In the genomic region with DNA sequence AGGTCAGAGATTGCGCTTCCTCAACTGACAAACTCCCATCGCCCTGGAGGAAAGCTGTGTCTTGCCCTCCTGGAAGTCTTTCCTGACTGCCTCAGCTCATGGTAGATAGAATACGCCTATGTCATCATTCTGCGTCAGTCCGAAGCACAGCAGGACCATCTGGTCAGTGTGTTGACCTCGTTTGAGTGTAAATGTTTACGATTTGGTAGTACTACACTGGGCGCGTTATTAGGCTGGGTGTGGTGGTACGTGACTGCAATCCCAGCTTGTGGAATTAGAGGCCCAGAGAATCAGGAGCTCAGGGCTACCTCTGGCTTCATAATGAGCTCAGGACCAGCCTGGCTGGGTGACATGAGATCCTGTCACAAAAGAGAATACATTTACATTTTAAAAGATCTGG, we compare ENCODE assay signal across 12 mouse cellular contexts.
A peak's percentile ranks its signal among the peaks of the same experiment; 100 is the strongest.
DNase-seq lines count a peak whose midpoint lies in the region; ATAC-seq and TF ChIP-seq lines count a peak whose summit lies in the region.
"Had no signal": no experiment of that assay in that cellular context is flagged by ENCODE, and none has a peak within 500 bp of the region (broad histone marks: within the 10 kb centered on the region; RNA-seq: fewer than 3 reads in every experiment).

No protein-coding gene starts in this region.

- no peaks in the 10 kb centered on the region for H3K27me3 ChIP-seq in forebrain, embryonic 13.5 days
- H3K27me3 ChIP-seq in forebrain, postnatal 0 days (ENCODE audit: insufficient read depth, low read length): no peaks in the 10 kb centered on the region
- no peaks in the 10 kb centered on the region for H3K27me3 ChIP-seq in stomach, embryonic 14.5 days (ENCODE audit: control insufficient read depth, insufficient read depth, low read length)
- H3K27me3 ChIP-seq in stomach, postnatal 0 days (ENCODE audit: control insufficient read depth, insufficient read depth, low read length): no peaks in the 10 kb centered on the region
- peaks cover 6% of the 10 kb centered on the region for H3K27me3 ChIP-seq in limb, embryonic 12.5 days
- H3K27me3 ChIP-seq: kidney, embryonic 15.5 days; megakaryocyte, embryonic 14.5 days had no signal

- no peak overlapping the region for H3K27ac ChIP-seq in forebrain, embryonic 13.5 days
- no peak overlapping the region for H3K27ac ChIP-seq in forebrain, postnatal 0 days (ENCODE audit: low read depth, low read length)
- no peak overlapping the region for H3K27ac ChIP-seq in stomach, embryonic 14.5 days (ENCODE audit: low read length)
- no peak overlapping the region for H3K27ac ChIP-seq in stomach, postnatal 0 days (replicated peaks)
- H3K27ac ChIP-seq in limb, embryonic 12.5 days: no peak overlapping the region
- H3K27ac ChIP-seq: kidney, embryonic 15.5 days; limb, embryonic 15.5 days had no signal

- ATAC-seq in forebrain, embryonic 13.5 days: 0 out of 2 replicates have a peak, but pooled peaks have one; percentile 36
- ATAC-seq in forebrain, postnatal 0 days: no peak
- no peak for ATAC-seq in stomach, embryonic 14.5 days (ENCODE audit: insufficient number of reproducible peaks, insufficient read depth, low FRiP score, low read depth)
- ATAC-seq in stomach, postnatal 0 days (ENCODE audit: low FRiP score, low TSS enrichment): no peak
- no peak for ATAC-seq in limb, embryonic 12.5 days (ENCODE audit: insufficient number of reproducible peaks, insufficient read depth, low FRiP score, low TSS enrichment, low read depth)

- H3K9me3 ChIP-seq in forebrain, embryonic 13.5 days (replicated peaks): no peaks in the 10 kb centered on the region
- H3K9me3 ChIP-seq in forebrain, postnatal 0 days (ENCODE audit: low read length): no peaks in the 10 kb centered on the region
- H3K9me3 ChIP-seq in stomach, embryonic 14.5 days (ENCODE audit: control insufficient read depth, low read depth, low read length): no peaks in the 10 kb centered on the region
- no peaks in the 10 kb centered on the region for H3K9me3 ChIP-seq in stomach, postnatal 0 days (ENCODE audit: control insufficient read depth, low read length)
- H3K9me3 ChIP-seq in limb, embryonic 12.5 days: no peaks in the 10 kb centered on the region
- H3K9me3 ChIP-seq: kidney, embryonic 15.5 days; limb, embryonic 15.5 days had no signal

- WGBS in forebrain, embryonic 13.5 days: 45% methylated on average over 10 of the region's 10 CpGs
- 43% methylated on average over 10 of the region's 10 CpGs for WGBS in forebrain, postnatal 0 days
- WGBS in stomach, embryonic 14.5 days: 24% methylated on average over 10 of the region's 10 CpGs
- WGBS in stomach, postnatal 0 days: 18% methylated on average over 10 of the region's 10 CpGs
- WGBS in limb, embryonic 12.5 days: 14% methylated on average over 10 of the region's 10 CpGs

- no peak for TF ChIP-seq EP300 in stomach, postnatal 0 days (optimal IDR thresholded peaks at IDR 0.05)

- peak overlapping the region; percentile 27; the same call in 1 of the 2 replicates for H3K4me2 ChIP-seq in forebrain, embryonic 13.5 days
- no peak overlapping the region for H3K4me2 ChIP-seq in forebrain, postnatal 0 days (ENCODE audit: low read depth)
- peak overlapping the region; percentile 14; the same call in 1 of the 2 replicates for H3K4me2 ChIP-seq in stomach, embryonic 14.5 days (replicated peaks; ENCODE audit: low read depth, low read length)
- no peak overlapping the region for H3K4me2 ChIP-seq in stomach, postnatal 0 days (replicated peaks; ENCODE audit: low read depth)
- peak overlapping the region; percentile 4; the same call in 1 of the 2 replicates for H3K4me2 ChIP-seq in limb, embryonic 12.5 days
- H3K4me2 ChIP-seq: kidney, embryonic 15.5 days; limb, embryonic 15.5 days had no signal

- H3K36me3 ChIP-seq in forebrain, embryonic 13.5 days (ENCODE audit: poor library complexity, severe bottlenecking): no peaks in the 10 kb centered on the region
- H3K36me3 ChIP-seq in forebrain, postnatal 0 days (ENCODE audit: insufficient read depth): no peaks in the 10 kb centered on the region
- no peaks in the 10 kb centered on the region for H3K36me3 ChIP-seq in stomach, embryonic 14.5 days (ENCODE audit: control insufficient read depth, insufficient read depth, low read length)
- H3K36me3 ChIP-seq in stomach, postnatal 0 days (ENCODE audit: control insufficient read depth, insufficient read depth, low read length): no peaks in the 10 kb centered on the region
- H3K36me3 ChIP-seq in limb, embryonic 12.5 days: no peaks in the 10 kb centered on the region
- H3K36me3 ChIP-seq: kidney, embryonic 15.5 days; limb, embryonic 15.5 days had no signal

- H3K4me1 ChIP-seq in forebrain, embryonic 13.5 days: peaks cover 25% of the 10 kb centered on the region
- H3K4me1 ChIP-seq in forebrain, postnatal 0 days (ENCODE audit: insufficient read depth): 0 out of 2 replicates have a peak, but pooled peaks cover 7% of the 10 kb centered on the region
- peaks cover 9% of the 10 kb centered on the region; the same call in 1 of the 2 replicates for H3K4me1 ChIP-seq in stomach, embryonic 14.5 days (ENCODE audit: control insufficient read depth, insufficient read depth, low read length)
- H3K4me1 ChIP-seq in stomach, postnatal 0 days (replicated peaks; ENCODE audit: control insufficient read depth, insufficient read depth): no peaks in the 10 kb centered on the region
- peaks cover 23% of the 10 kb centered on the region for H3K4me1 ChIP-seq in limb, embryonic 12.5 days (replicated peaks)
- H3K4me1 ChIP-seq: limb, embryonic 15.5 days; megakaryocyte, embryonic 14.5 days had no signal

- H3K4me3 ChIP-seq in forebrain, embryonic 13.5 days: no peak overlapping the region
- no peak overlapping the region for H3K4me3 ChIP-seq in forebrain, postnatal 0 days (ENCODE audit: low read depth, low read length)
- H3K4me3 ChIP-seq in stomach, embryonic 14.5 days (ENCODE audit: low read depth, low read length): no peak overlapping the region
- H3K4me3 ChIP-seq in stomach, postnatal 0 days (ENCODE audit: low read depth, low read length): no peak overlapping the region
- no peak overlapping the region for H3K4me3 ChIP-seq in limb, embryonic 12.5 days (replicated peaks)
- H3K4me3 ChIP-seq: kidney, embryonic 15.5 days; limb, embryonic 15.5 days; megakaryocyte, embryonic 14.5 days had no signal

- H3K9ac ChIP-seq in forebrain, embryonic 13.5 days: no peak overlapping the region
- H3K9ac ChIP-seq in forebrain, postnatal 0 days: no peak overlapping the region
- no peak overlapping the region for H3K9ac ChIP-seq in stomach, embryonic 14.5 days (replicated peaks; ENCODE audit: low read depth, low read length)
- no peak overlapping the region for H3K9ac ChIP-seq in stomach, postnatal 0 days (ENCODE audit: low read length)
- H3K9ac ChIP-seq in limb, embryonic 12.5 days (replicated peaks): no peak overlapping the region
- H3K9ac ChIP-seq: kidney, embryonic 15.5 days; limb, embryonic 15.5 days had no signal

- DNase-seq in forebrain, postnatal 0 days: no peak
- no peak for DNase-seq in stomach, postnatal 0 days (ENCODE audit: low spot score)
- no peak for DNase-seq in frontal cortex, postnatal 36 days (ENCODE audit: low spot score in 2 of 2)
- no peak for DNase-seq in adrenal gland, adult 2 months
- no peak for DNase-seq in right cerebral cortex, adult 18-20 months
- DNase-seq: adrenal gland, postnatal 14 days had no signal

- no peak for TF ChIP-seq CTCF in forebrain, postnatal 0 days (IDR thresholded peaks at IDR 0.05; ENCODE audit: low read depth)
- TF ChIP-seq CTCF in stomach, postnatal 0 days (IDR thresholded peaks at IDR 0.05; ENCODE audit: low read depth): no peak

Comparison
In these comparisons a context has a peak if more than half of its experiments do, and no peak if none do; other contexts are left out.
1. H3K4me2 ChIP-seq: peak in forebrain, embryonic 13.5 days (single experiment), stomach, embryonic 14.5 days (single experiment) and limb, embryonic 12.5 days (single experiment); none in forebrain, postnatal 0 days (single experiment) and stomach, postnatal 0 days (single experiment).